Mouse (Mus musculus): ENCODE data around the gene Rhbdd3. TPM values are rescaled to one million over a fixed set of nuclear protein-coding genes. Genes with fewer than 3 reads are reported as not detected.
"Not testable (repeated sequence)": the region's sequence is repeated elsewhere in the genome, so short reads cannot be mapped to it uniquely, and the experiment has no call there.

The Rhbdd3 gene
- polyA plus RNA-seq, 1 experiment from 2014 or later = 34.5 TPM

DNA sequence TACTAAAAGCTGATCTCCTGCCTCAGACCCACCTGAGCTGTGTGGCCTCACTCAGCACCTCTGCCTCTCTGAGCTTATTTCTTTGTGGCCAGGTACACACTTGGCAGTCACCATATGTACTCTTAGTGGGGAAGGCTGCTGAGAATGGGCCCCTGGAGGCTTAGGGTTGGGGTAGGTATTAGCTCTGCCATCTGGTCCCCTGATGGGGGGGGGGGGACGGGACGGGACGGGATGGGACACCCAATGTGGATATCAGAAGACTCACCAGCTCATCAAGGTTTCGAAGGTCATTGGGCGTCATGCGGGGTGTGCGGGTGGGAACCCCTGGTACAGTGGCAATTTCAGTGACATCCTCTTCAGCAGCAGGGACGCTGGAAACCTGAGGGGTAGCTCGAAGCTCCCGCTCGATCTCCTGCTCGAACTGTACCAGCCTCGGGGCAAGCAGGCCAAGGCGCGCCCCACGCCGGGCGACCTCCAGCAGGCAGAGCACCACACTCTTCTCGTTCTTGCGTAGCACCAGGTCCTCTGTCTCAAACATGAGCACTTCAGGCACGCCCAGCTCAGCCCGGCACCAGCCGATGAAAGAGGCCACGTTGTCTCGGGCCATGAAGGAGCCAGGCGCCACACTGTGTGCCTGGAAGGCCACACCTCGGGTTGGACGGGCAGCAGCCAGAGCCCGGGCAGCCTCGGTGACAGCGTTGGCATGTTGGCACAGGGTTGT is 35.0 kb upstream of the Rhbdd3 start:
- H3K4me2 ChIP-seq (ENCODE audit: low read length) = peak overlapping the region; percentile 72
- H3K36me3 ChIP-seq (ENCODE audit: control insufficient read depth, insufficient read depth, low read length) = peaks cover 15% of the 10 kb centered on the region
- 53% methylated on average over 31 of the region's 31 CpGs for WGBS
- H3K9ac ChIP-seq (replicated peaks; ENCODE audit: low read length) = peak overlapping the region; percentile 20; the same call in 1 of the 2 replicates
- no peak overlapping the region for H3K27ac ChIP-seq (replicated peaks; ENCODE audit: low read depth, low read length)
- peaks cover 36% of the 10 kb centered on the region for H3K4me1 ChIP-seq (ENCODE audit: control insufficient read depth, insufficient read depth, low read length)
- no peak for ATAC-seq (ENCODE audit: low FRiP score, low TSS enrichment)
- H3K9me3 ChIP-seq (ENCODE audit: control insufficient read depth, low read length) = no peaks in the 10 kb centered on the region
- DNase-seq = no peak
- H3K27me3 ChIP-seq (ENCODE audit: control insufficient read depth, insufficient read depth, low read length) = peaks cover 60% of the 10 kb centered on the region
- peak overlapping the region; percentile 72 for H3K4me3 ChIP-seq (replicated peaks; ENCODE audit: low read depth, low read length)

DNA sequence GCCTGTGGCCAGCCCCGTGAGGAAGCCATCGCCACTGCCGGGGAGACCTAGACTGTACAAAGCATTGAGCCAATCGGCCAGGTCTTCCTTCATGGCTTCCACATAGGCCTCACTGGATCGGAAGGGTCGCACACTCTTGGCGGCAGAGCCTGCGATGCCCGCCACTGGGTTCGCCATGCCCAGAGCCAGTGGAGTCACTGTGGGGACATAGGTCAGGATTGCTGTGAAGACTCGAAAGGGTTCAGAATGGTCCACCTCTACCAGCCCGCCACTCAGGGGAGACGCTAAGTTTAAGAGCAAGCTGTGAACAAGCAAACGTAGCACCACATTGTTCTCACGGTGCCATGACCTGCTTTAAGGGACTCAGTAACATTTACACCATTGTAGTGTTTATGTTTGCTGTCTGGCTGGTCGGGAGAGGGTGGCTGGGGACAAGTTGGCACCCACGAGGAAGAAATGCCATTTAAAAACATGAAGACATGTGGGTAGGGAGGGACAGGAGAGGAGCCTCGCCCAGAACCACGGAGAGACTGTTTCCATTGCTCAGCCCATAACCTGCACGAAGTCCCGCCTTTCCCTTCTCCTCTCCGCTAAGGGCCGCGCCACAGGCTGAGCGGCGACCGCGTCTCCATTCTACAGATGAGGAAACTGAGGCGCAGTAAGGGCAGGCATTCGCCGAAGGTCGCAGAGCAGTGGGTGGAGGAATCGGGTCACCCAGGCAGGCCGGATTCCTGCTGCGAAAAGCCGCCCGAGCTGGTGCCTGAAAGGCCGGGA is 34.3 kb upstream of the Rhbdd3 start:
- Histone ChIP-seq H3K27me3 (ENCODE audit: control insufficient read depth, insufficient read depth, low read length) (peaks cover 53% of the 10 kb centered on the region), H3K4me1 (ENCODE audit: control insufficient read depth, insufficient read depth, low read length) (peaks cover 36% of the 10 kb centered on the region), H3K4me2 (ENCODE audit: low read length) (peak overlapping the region; percentile 72), H3K27ac (replicated peaks; ENCODE audit: low read depth, low read length) (no peak overlapping the region), H3K9ac (replicated peaks; ENCODE audit: low read length) (peak overlapping the region; percentile 69), H3K9me3 (ENCODE audit: control insufficient read depth, low read length) (no peaks in the 10 kb centered on the region), H3K4me3 (replicated peaks; ENCODE audit: low read depth, low read length) (peak overlapping the region; percentile 72), H3K36me3 (ENCODE audit: control insufficient read depth, insufficient read depth, low read length) (peaks cover 22% of the 10 kb centered on the region)
- no peak for DNase-seq
- WGBS = 15% methylated on average over 38 of the region's 38 CpGs
- no peak for ATAC-seq (ENCODE audit: low FRiP score, low TSS enrichment)

GRCm38 (mm10) chr11:5065056-5065821 is 33.5 kb upstream of the Rhbdd3 start, which contains the start of gene Gas2l1:
Gene Gas2l1, minus strand, starts transcription at chr11:5065327.
- under 1% methylated on average over 50 of the region's 50 CpGs for WGBS
- DNase-seq (peak; percentile 94), ATAC-seq (ENCODE audit: low FRiP score, low TSS enrichment) (peak; percentile 86)
- Histone ChIP-seq H3K9me3 (ENCODE audit: control insufficient read depth, low read length) (no peaks in the 10 kb centered on the region), H3K27me3 (ENCODE audit: control insufficient read depth, insufficient read depth, low read length) (peaks cover 45% of the 10 kb centered on the region), H3K4me2 (ENCODE audit: low read length) (peak within 1 kb of the TSS; percentile 72), H3K36me3 (ENCODE audit: control insufficient read depth, insufficient read depth, low read length) (peaks cover 28% of the 10 kb centered on the region), H3K27ac (replicated peaks; ENCODE audit: low read depth, low read length) (no peak within 1 kb of the TSS), H3K4me3 (replicated peaks; ENCODE audit: low read depth, low read length) (peak within 1 kb of the TSS; percentile 72), H3K4me1 (ENCODE audit: control insufficient read depth, insufficient read depth, low read length) (peaks cover 36% of the 10 kb centered on the region), H3K9ac (replicated peaks; ENCODE audit: low read length) (peak within 1 kb of the TSS; percentile 69)

DNA sequence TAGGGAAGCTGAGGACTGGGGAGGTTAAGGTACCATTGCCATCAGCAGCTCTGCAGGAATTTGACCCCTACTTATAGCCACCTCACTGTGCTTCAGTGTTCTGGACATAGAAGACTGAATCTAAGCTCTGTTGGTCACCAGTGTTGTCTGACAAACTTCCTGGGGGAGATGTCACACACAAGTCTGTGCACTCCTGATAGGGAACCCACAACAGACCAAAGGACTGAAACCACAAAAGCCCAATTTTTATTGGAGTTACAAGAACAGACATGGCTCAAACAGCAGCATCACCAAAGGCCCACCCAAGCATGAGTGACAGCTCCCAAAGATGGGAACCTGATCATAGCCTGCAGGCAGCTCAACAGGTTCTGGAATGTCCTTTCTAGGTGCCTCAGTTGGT is 31.7 kb upstream of the Rhbdd3 start:
- Histone ChIP-seq H3K27me3 (ENCODE audit: control insufficient read depth, insufficient read depth, low read length) (peaks cover 27% of the 10 kb centered on the region), H3K9me3 (ENCODE audit: control insufficient read depth, low read length) (no peaks in the 10 kb centered on the region), H3K4me3 (replicated peaks; ENCODE audit: low read depth, low read length) (no peak overlapping the region), H3K27ac (replicated peaks; ENCODE audit: low read depth, low read length) (no peak overlapping the region), H3K36me3 (ENCODE audit: control insufficient read depth, insufficient read depth, low read length) (peaks cover 42% of the 10 kb centered on the region), H3K9ac (replicated peaks; ENCODE audit: low read length) (no peak overlapping the region), H3K4me2 (ENCODE audit: low read length) (no peak overlapping the region), H3K4me1 (ENCODE audit: control insufficient read depth, insufficient read depth, low read length) (peaks cover 23% of the 10 kb centered on the region)
- no peak for ATAC-seq (ENCODE audit: low FRiP score, low TSS enrichment)
- DNase-seq = no peak

DNA sequence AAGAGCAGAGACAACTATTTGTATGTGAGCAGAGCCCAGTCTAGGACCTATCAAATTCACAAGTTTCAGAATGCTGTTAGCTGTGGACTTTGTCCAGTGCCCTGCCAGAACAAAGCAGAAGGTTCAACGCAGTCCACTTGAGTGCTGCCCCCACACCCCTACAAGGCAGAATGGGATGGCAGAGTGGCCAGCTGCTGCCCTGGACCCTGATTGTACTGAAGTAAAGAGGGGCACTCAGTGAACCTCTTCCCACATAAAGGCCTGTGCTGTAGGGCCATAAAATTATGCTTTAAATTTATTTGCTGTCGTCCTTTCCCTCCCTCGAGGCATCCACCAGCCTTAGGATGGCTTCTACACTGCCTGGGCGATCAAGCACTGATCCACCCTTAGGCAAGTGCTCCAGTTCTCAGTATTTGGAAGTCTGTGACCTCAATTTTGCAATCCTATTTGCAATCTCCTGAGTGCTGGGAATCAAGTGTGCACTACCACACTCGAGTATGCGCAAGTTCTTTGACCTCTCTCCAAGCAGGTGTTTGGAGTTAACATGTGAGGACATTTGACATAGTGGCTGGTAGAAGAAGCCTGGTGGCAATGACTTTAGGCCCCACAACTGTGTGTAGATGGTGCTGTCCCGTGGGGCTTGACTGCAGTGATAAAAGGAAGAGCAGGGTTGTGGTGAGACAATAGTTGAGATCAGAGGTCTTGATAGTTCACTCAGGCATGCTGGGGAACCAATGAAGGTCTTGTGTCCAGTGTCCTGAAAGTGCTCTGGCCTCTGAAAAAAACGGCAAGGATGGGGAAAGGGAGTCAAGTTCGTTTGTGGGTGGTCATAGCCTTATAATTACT is 30.4 kb upstream of the Rhbdd3 start:
- DNase-seq (no peak), ATAC-seq (ENCODE audit: low FRiP score, low TSS enrichment) (no peak)
- Histone ChIP-seq H3K4me2 (ENCODE audit: low read length) (no peak overlapping the region), H3K9me3 (ENCODE audit: control insufficient read depth, low read length) (no peaks in the 10 kb centered on the region), H3K4me1 (ENCODE audit: control insufficient read depth, insufficient read depth, low read length) (peaks cover 11% of the 10 kb centered on the region), H3K9ac (replicated peaks; ENCODE audit: low read length) (no peak overlapping the region), H3K36me3 (ENCODE audit: control insufficient read depth, insufficient read depth, low read length) (peaks cover 55% of the 10 kb centered on the region), H3K27me3 (ENCODE audit: control insufficient read depth, insufficient read depth, low read length) (peaks cover 14% of the 10 kb centered on the region), H3K27ac (replicated peaks; ENCODE audit: low read depth, low read length) (no peak overlapping the region), H3K4me3 (replicated peaks; ENCODE audit: low read depth, low read length) (no peak overlapping the region)
- WGBS = 83% methylated on average over 9 of the region's 9 CpGs

- Histone ChIP-seq H3K9me3 (ENCODE audit: control insufficient read depth, low read length) (no peaks in the 10 kb centered on the region), H3K36me3 (ENCODE audit: control insufficient read depth, insufficient read depth, low read length) (peaks cover 76% of the 10 kb centered on the region), H3K4me3 (replicated peaks; ENCODE audit: low read depth, low read length) (no peak overlapping the region), H3K4me1 (ENCODE audit: control insufficient read depth, insufficient read depth, low read length) (no peaks in the 10 kb centered on the region), H3K27ac (replicated peaks; ENCODE audit: low read depth, low read length) (no peak overlapping the region), H3K27me3 (ENCODE audit: control insufficient read depth, insufficient read depth, low read length) (no peaks in the 10 kb centered on the region), H3K4me2 (ENCODE audit: low read length) (no peak overlapping the region), H3K9ac (replicated peaks; ENCODE audit: low read length) (no peak overlapping the region)
- ATAC-seq (ENCODE audit: low FRiP score, low TSS enrichment) = no peak
- WGBS = 67% methylated on average over 4 of the region's 4 CpGs
- peak; percentile 65 for DNase-seq
These were observed 23.8 kb upstream of the Rhbdd3 start for GRCm38 (mm10) chr11:5074882-5075281.

DNA sequence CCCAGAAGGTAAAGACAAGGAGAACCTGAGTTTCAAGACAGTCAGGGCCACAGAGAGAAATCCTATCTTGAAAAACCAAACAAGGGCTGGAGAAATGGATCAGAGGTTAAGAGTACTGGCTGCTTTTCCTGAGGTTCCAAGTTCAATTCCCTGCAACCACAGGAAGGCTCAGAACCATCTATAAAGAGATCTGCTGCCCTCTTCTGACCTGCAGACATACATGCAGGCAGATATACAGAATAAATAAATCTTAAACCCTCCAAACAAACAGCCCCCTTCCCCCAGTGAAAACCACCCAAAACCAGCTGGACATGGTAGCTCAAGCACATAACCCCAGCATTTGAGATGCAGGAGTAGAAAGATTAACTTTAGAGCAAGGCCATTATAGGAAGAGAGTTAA is 23.0 kb upstream of the Rhbdd3 start:
- no peak overlapping the region for H3K4me2 ChIP-seq (ENCODE audit: low read length)
- no peak for ATAC-seq (ENCODE audit: low FRiP score, low TSS enrichment)
- no peak overlapping the region for H3K9ac ChIP-seq (replicated peaks; ENCODE audit: low read length)
- H3K9me3 ChIP-seq (ENCODE audit: control insufficient read depth, low read length) = no peaks in the 10 kb centered on the region
- DNase-seq = no peak
- no peak overlapping the region for H3K4me3 ChIP-seq (replicated peaks; ENCODE audit: low read depth, low read length)
- no peaks in the 10 kb centered on the region for H3K27me3 ChIP-seq (ENCODE audit: control insufficient read depth, insufficient read depth, low read length)
- no peaks in the 10 kb centered on the region for H3K4me1 ChIP-seq (ENCODE audit: control insufficient read depth, insufficient read depth, low read length)
- H3K36me3 ChIP-seq (ENCODE audit: control insufficient read depth, insufficient read depth, low read length) = peaks cover 76% of the 10 kb centered on the region
- H3K27ac ChIP-seq (replicated peaks; ENCODE audit: low read depth, low read length) = no peak overlapping the region

- not testable (repeated sequence) for H3K4me1 ChIP-seq (ENCODE audit: control insufficient read depth, insufficient read depth, low read length); ATAC-seq (ENCODE audit: low FRiP score, low TSS enrichment); DNase-seq; H3K27ac ChIP-seq (replicated peaks; ENCODE audit: low read depth, low read length); H3K9me3 ChIP-seq (ENCODE audit: control insufficient read depth, low read length); H3K4me2 ChIP-seq (ENCODE audit: low read length); H3K27me3 ChIP-seq (ENCODE audit: control insufficient read depth, insufficient read depth, low read length); H3K4me3 ChIP-seq (replicated peaks; ENCODE audit: low read depth, low read length); H3K9ac ChIP-seq (replicated peaks; ENCODE audit: low read length)
- WGBS = 90% methylated on average over 3 of the region's 5 CpGs
- peaks cover 73% of the 10 kb centered on the region for H3K36me3 ChIP-seq (ENCODE audit: control insufficient read depth, insufficient read depth, low read length)
These were observed 21.9 kb upstream of the Rhbdd3 start for GRCm38 (mm10) chr11:5076843-5077242.

All from midbrain, embryonic 14.5 days (tissue).